Mouse (Mus musculus): ENCODE measurements around the gene Thrb.

- TF ChIP-seq GATA1 (IDR thresholded peaks at IDR 0.05; ENCODE audit: low read length), result no peak
- no peak for TF ChIP-seq TAL1 (IDR thresholded peaks at IDR 0.05; ENCODE audit: low read length)
Observed at GRCm38 (mm10) chr14:17697920-17698632, 38.0 kb downstream of the Thrb start.
